Mouse (Mus musculus): ENCODE data around the gene Pcgf1. TPM values are rescaled to one million over a fixed set of nuclear protein-coding genes. Genes with fewer than 3 reads are reported as not detected.

Gene Pcgf1
- total RNA-seq, 2 experiments from 2014 or later: 16.6 to 37.5 TPM

DNA sequence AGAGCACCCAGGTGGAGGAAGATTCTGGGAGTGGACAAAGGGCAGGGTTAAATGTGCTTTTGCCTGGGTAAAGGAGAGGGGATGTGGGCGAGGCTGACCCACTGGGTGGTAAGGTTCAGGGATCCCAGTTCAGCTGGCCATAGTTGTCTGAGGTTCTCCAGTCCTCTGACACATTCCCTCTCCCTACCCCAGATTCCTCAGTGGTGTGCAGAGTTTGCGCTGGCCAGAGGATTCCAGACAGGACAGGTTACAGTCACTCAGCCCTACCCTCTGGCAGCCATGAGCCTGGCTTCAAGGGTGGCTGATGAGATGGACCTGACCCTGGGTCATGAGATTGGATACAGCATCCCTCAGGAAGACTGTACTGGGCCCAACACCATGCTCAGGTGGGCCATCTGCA is 18.9 kb upstream of the Pcgf1 start:
- no peak for ATAC-seq (ENCODE audit: poor library complexity, severe bottlenecking)

- ATAC-seq (ENCODE audit: poor library complexity, severe bottlenecking): peak; percentile 39; the same call in 1 of the 2 replicates
These were observed 11.7 kb upstream of the Pcgf1 start for GRCm38 (mm10) chr6:83065995-83066394.

DNA sequence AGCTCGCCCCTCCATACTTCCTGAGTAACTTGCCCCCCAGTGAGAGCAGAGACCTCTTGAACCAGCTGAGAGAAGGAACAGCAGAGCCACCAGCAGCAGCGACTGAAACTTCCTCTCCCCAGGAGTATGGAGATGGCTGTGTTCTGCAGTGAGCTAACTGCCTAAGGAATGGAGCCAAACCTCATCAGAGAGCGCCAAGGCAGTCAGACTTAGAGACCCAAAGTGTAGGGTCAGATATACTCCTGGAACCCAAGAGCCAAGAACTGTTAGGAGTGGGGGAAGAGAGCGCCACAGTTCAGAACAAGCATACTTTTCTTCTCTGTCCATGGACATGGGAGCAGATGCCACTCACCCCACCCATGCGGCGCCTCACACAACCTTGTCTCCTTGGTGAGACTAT is 11.2 kb upstream of the Pcgf1 start:
- no peak for ATAC-seq (ENCODE audit: poor library complexity, severe bottlenecking)

DNA sequence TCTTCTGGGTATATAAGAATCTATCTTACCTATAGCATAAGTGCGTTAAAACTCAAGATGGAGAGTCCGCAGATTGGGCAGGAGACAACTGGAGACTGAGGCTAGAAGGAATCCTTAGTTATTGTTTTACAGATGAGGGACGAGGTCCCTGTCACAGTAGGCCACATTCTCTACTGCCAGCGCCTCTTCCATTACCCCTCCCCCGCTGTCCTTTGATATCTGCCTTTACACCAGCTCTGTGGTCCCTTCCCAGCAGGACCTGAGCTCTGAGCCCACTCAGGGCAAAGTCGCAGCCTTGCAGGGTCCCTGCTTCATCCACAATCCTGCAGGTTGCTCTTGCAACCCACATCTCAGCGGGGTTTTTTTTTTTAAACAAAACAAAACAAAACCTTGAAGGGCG is 9.4 kb upstream of the Pcgf1 start:
- ATAC-seq (ENCODE audit: poor library complexity, severe bottlenecking): no peak

DNA sequence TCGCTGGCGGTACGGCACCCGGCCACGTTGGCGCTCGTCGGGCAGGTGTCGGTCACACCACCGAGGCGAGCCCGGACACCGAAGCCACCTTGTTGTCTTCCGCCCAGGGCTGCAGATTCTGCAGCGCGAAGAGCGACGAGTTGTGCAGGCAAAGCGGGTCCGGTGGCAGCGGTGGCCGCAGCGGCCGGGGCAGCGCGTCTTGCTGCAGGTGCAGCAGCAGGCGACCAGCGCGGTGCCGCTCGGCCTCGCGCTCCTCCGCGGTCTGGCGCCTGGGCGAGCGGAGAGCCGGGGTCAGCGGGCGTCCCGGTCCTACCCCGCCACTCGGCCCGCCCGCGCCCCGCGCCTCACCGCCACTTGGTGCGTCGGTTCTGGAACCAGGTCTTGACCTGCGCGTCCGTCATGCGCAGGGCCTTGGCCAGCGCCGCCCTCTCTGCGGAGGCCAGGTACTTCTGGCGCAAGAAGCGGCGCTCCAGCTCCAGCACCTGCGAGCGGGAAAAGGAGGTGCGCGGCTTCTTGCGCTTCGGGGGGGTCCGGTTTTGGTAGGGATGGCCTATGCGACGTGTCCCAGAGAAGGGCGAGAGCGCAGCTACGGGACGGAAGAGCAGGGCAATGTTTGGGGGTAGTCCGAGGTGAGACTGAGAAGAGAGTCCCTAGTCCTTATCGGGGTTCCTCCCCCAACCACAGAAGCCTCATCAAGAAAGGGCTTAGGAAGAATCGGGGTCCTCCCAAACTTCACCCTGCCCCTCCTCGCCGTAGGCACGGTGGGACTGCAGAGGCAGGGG is 8.8 kb upstream of the Pcgf1 start:
- no peak for ATAC-seq (ENCODE audit: poor library complexity, severe bottlenecking)

GRCm38 (mm10) chr6:83069488-83070246 is 8.0 kb upstream of the Pcgf1 start:
- no peak for ATAC-seq (ENCODE audit: poor library complexity, severe bottlenecking)

- ATAC-seq (ENCODE audit: poor library complexity, severe bottlenecking): no peak
These were observed 7.6 kb upstream of the Pcgf1 start, which contains the start of gene Tlx2 for GRCm38 (mm10) chr6:83070247-83070310. Gene Tlx2 (minus strand): TSS chr6:83070293.

- no peak for ATAC-seq (ENCODE audit: poor library complexity, severe bottlenecking)
These were observed 7.1 kb upstream of the Pcgf1 start for GRCm38 (mm10) chr6:83070311-83071219.

- no peak for ATAC-seq (ENCODE audit: poor library complexity, severe bottlenecking)
These were observed 6.4 kb upstream of the Pcgf1 start for GRCm38 (mm10) chr6:83071220-83071619.

DNA sequence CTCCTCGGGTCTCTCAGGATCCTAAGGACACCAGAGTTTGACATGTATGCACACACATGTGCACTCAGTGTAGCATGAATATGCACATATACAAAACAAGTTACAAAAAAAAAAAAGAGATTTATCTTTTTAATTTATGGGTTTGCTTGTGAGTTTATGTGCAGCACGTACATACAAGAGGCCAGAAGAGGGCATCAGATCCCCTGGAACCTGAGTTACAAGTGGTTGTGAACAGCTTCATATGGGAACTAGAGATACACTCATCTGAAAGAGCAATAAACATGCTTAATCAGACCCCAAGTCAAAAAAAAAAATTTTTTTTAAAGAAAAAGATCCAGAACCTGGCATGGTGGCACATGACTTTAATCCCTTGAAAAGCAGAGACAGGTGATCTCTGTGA is 2.7 kb upstream of the Pcgf1 start:
- ATAC-seq (ENCODE audit: poor library complexity, severe bottlenecking): no peak

GRCm38 (mm10) chr6:83078324-83078858 is 722 bp downstream of the Pcgf1 start:
- ATAC-seq (ENCODE audit: poor library complexity, severe bottlenecking): peak; percentile 98

DNA sequence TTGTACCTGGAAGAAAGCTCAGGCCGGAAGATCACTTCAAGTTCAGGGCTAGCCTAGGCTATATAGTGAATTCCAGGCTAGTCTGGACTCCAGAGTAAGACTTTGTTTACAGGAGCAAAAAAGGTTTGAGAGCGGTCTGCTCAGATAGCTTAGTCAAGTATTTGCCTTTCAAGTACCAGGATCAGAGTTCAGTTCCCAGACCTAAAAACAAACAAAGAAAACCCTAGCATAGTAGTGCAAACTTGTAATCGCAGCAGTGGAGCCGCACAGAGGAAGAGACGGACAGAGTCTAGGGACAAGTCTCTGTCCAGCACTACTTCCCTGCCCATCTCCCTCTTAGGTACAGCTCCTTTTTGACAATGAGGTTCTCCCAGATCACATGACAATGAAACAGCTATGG is 2.5 kb downstream of the Pcgf1 start:
- no peak for ATAC-seq (ENCODE audit: poor library complexity, severe bottlenecking)

DNA sequence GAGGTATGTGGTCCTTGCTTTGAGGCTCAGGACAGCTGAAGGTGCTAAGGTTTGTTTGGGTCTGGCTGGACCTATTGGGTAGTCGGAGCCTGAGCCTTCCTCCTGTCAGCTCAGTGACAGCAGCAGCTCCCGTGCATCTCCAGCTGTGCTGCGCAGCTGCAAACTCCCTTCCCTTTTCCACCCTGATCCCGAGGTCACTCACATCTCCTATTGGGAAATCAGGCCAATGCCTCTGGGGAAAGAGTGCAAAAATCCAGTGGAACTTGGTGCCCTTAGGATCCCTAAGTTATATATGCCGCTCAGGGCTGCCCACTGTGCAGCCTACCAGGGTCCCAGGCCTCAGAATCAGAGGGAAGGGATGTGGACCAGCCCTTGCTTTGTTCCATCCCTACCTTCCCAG is 5.8 kb downstream of the Pcgf1 start:
- no peak for ATAC-seq (ENCODE audit: poor library complexity, severe bottlenecking)

- ATAC-seq (ENCODE audit: poor library complexity, severe bottlenecking): no peak
These were observed 6.8 kb downstream of the Pcgf1 start for GRCm38 (mm10) chr6:83084477-83084876.

- ATAC-seq (ENCODE audit: poor library complexity, severe bottlenecking): 0 out of 2 replicates have a peak, but pooled peaks have one; percentile 29
These were observed 8.7 kb downstream of the Pcgf1 start, which contains the start of gene Lbx2 for GRCm38 (mm10) chr6:83086121-83087035. Gene Lbx2 (plus strand): TSS chr6:83086367.

DNA sequence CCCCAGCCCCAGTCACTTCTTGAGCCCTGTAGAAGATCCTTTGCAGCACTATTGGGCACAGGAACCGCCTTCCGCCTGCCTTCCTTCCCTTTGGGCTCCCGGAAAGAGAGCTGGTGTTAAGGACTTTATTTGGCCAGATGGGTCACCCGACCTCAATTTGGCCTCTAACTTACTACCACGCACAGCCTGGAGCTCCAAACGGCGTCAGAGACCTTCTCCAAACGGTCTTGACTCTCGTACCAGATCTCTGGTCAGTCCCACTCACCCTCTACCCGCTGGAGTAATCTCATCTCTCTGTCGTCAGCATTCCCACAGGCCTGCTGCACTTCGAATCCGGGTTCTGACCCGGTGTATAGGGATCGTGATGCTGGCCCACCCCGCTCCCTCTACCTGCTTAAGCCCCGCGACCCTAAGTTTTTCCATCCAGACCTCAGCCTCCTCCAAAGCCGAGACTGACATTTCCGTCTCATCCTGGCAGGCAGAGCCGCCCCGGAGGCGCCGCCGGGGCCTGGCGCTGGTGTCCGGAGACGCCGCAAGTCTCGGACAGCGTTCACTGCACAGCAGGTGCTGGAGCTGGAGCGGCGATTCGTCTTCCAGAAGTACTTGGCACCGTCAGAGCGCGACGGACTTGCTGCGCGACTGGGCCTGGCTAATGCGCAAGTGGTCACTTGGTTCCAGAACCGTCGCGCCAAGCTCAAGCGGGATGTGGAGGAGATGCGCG is 9.7 kb downstream of the Pcgf1 start:
- ATAC-seq (ENCODE audit: poor library complexity, severe bottlenecking): no peak

GRCm38 (mm10) chr6:83087926-83088260 is 10.2 kb downstream of the Pcgf1 start:
- ATAC-seq (ENCODE audit: poor library complexity, severe bottlenecking): no peak

DNA sequence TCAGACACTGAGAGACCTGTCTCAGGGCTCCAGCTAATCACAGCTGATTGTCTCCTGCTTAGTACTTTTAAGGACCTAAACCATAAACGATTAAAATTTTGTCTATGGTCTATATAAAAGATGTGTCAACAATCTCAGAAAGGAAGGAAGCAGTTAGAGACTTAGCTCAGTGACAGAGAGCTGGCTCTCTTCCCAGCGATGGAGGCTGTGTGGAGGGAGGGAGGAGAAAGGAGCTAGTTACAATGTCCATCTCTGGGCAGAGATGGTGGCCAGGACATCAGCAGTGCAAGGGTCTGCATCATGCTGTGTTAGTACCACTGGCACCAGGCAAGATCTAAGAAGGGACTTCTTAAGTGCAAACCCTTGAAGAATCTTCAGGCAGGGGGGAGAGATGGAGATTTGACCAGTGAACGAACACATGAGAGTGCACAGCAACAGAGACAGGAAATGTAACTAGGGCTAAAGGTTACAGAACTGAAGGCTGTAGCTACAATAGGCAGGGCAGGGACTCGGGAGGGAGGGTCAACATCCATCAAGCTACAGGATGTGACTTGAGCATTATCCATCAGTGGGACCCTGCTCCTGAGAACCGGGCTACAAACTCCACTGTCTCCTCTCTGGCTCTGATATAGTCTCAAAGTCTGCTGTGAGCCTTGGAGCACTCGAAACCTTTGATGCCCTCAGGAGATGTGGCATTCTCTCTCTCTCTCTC is 14.9 kb downstream of the Pcgf1 start:
- no peak for ATAC-seq (ENCODE audit: poor library complexity, severe bottlenecking)

DNA sequence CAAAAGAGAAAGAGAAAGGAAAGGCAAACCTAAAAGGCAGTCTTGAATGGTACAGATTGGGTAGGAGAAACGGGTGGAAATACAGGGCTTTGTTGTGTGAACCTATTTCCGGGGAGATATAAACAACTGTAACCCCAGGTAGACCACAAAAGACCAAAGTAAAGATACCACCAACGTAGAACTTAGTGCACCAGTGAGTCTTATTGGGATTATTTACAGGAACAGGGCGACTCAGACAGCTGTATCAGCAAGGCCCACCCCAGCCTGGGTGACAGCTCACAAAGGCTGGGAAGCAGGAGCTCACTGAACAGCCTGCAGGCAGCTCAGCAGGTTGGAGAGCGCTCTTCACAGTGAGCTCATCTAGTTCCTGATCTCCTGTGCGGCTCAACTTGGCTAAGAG is 18.3 kb downstream of the Pcgf1 start:
- peak; percentile 34 for ATAC-seq (ENCODE audit: poor library complexity, severe bottlenecking)

Measured in megakaryocyte, adult 5-6 weeks (primary cell).